Mouse (Mus musculus) testis, postnatal 10 days (tissue): ENCODE measurements around the gene Brcc3.

Source experiments
- DNase-seq: peaks from one replicate; pipeline ENCODE4 v3.0.0; 2021; ENCODE audit warnings: low spot score

Gene Brcc3

DNA sequence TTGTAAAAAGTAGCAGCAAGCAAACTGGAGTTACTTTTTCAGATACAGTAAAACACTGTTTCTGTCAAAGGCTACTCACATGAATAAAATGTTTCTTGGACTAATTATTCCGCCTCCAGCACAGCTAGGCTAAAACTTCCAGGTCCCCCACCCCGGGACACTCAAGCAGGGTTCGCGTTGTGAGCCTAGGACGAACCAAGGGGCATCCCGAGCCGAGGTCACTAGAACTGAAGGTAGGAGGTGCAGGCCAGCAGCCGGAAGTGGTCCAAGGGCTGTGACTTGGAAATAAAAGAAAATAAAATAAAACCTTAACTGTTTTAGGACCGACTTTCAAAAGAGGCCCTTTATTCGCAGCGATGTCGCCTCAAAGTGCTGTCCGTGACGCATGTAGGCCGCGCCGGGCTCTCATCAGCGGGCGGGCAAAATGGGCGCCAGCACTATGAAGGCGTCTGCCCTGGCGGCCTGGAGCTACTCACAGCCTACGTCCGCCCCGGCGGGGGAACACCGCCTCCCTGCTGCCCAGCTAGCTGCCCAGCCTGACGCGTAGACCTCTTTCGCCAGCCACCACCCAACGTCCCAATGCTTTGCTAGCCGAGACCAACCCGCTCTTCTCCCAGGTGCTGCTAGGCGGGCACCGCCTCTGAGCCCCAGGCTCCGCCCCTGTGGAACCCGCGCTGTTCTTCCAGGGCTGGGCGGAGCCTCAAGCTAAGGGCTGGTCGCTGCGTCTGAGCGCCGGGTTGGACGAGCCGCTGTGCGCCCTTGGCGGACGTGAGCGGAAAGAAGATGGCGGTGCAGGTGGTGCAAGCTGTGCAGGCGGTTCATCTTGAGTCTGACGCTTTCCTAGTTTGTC is at the start of gene Brcc3, which contains the start of the genes Cmc4 and Mtcp1:
Gene Brcc3 (plus strand): TSS at position 693 of the 850 bp plus-strand sequence.
Gene Cmc4 (minus strand): TSS at position 649 of the 850 bp plus-strand sequence.
Gene Mtcp1 (minus strand): TSS at position 653 of the 850 bp plus-strand sequence.
- peak; percentile 88 for DNase-seq

DNA sequence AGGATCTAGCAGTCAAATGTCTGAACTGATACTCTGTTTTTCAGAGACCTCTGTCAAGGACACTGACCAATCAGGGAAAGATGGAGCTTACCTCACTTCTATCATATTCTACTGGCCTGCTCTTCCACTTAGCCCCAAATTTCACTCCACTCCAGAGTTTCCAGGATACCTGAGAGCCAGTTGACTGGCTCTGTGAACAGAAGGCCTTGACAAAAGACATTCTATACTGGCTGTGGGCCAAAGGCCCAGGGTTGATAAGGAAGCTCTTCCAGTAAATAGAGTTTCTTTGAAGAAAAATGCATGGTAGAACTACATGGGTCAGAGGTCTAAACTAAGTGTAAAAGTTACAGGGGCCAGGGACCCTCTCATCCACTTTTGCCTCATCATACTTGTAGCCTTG is 46.2 kb upstream of the Brcc3 start:
- peak; percentile 38 for DNase-seq

DNA sequence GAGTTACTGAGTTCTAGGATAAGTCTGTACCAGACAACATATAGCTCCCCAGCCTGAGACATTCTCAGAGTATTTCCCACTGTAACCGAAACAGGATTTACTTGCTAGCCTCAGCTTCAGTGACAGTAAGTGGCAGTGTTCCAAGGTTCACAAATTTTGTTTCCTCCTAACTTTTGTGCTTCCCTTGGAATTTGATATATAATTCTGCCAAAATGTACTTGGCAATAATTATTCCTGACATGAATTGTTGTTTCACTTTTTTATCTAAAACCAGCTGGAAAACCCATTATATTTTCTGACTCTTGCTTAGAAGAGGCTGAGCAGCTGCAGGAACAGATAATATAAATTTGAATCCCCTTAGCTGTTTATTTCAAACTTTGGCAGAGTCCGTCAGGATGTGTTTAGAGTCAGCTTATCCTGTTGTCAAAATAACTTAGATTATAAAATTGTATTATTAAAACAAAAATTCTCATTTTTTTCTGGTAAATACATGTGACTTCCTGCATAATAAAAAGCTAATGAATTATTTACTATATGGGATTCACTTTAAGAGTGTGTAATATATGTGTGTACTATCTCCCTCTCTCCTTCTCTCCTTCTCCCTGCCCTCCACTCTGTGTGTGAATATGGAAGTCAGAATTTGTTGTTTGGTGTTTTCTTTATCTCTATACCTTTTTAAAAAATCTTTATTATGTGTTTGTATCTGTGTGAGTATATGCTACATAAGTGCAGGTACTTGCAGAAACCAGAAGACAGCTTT is 43.6 kb upstream of the Brcc3 start:
- no peak for DNase-seq

DNA sequence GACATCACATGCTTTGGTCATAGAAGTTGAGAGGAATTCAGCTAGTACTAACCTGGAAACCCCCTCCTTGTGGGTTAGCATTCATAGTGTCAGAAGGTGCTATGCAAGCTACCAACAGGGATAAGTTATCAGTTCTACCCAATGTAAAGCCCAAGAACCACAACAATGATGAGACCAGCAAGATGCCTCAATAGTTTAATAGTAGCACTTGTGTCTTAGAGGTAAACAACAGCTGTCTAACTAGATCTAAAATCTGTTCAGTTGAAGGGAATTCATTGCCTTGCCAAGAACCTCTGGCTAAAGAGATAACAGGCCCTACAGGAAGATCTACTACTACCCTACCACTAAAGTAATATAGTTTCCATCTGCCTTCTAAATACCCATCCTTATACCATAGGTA is 39.6 kb upstream of the Brcc3 start:
- DNase-seq, result no peak

DNA sequence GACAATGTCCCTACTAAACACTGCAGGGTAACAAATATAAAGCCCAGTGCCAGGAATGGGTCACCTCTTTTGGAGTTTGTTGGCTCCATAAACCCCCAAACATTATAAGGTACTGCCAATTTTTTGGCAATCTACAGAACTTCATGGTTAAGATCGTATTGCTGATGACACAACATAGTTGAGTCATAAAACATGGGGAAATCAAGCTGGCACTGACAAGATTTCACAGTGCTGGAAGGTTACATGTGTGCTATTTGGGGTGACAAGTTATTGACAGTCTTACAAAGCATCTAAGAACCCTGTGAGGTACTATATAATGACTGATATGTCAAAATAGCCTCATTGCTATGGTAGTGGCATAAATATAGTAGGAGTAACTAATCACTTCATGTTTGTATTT is 35.3 kb upstream of the Brcc3 start:
- no peak for DNase-seq

DNA sequence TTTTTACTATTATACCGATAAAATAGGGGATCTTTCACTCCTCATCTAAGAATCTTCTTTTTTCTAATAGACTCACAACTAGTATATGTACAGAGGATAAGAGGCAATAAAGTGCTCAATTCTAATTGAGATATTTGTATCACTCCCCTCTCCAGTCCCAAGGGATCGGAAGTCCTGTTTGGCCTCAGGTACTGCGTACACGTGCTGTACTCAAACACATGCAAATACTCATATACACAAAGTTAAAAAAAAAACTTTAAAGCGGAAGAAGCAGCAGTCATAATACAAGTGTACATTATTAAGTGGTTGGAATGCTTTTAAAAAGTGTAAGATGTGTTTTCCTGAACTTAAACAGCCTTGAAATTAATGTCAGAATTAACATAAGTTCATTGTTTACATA is 34.7 kb upstream of the Brcc3 start:
- no peak for DNase-seq

DNA sequence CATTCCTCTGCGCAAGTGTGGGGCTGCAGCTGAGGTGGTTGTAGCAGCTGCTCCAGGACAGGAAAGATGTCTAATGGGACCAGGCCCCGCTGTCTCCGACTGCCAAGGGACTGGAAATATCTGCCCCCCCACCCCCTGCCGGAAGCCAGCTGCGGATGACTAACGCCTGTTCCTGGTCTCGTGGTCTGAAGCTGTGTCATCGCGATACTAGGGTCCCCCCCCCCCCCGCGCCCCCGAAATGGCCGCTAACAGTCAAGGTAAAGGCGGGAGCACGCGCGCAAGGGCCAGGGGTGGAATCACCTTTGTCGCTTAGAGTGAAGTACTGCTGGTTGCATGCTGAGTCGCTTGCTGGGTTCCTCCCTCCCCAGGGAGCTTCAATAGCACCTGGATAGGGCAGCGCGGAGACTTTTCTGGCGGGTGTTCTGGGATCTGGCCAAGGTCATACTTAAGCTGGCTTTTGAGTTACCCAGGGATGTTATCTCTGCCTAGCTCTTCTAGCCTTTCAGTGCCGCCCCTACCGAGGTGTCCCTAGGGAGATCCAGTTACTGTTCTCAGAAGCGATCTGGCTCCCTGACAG is 34.1 kb upstream of the Brcc3 start, which contains the start of the genes Fundc2 and F8:
Gene Fundc2 (plus strand): TSS at position 205 of the 577 bp plus-strand sequence.
Gene F8 (minus strand): TSS at position 421 of the 577 bp plus-strand sequence.
- peak; percentile 78 for DNase-seq

DNA sequence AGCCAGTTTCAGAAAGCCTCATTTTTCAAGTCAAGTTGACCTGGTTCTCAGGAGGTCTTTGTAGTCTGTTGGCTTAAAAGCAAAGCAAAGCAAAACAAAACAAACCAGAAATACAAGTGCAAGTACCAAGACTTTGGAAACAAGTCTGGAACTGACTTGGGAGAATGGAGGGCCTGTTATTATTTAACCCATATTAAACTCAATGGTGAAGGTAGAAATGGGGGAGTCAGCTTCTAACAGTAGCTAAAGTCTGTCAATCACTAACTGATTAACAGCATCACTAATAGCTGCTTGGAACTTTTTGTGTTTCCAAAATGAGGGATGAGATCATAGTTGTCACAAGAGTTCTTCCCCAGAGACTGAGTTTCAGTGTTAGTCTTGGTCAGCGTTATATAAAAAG is 17.0 kb upstream of the Brcc3 start:
- DNase-seq, result no peak

DNA sequence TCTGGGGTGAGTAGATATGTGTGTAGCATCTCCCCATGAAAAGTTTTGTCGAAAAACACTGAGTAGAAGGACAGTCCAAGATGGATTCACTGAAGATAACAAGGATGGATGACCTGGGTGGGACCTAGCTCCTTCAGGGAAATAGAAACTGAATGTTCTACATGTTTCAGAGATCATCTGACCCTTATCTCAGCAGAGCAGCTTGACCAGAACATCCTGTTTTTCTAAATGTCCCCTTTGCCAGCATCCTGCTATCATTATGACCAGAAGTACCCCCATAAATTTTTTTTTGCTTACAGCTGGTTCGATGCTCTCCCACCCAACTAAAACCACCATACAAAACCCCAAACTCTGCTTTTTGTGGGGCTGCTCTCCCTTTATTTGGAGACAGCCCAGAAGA is 13.8 kb upstream of the Brcc3 start:
- DNase-seq, result no peak

DNA sequence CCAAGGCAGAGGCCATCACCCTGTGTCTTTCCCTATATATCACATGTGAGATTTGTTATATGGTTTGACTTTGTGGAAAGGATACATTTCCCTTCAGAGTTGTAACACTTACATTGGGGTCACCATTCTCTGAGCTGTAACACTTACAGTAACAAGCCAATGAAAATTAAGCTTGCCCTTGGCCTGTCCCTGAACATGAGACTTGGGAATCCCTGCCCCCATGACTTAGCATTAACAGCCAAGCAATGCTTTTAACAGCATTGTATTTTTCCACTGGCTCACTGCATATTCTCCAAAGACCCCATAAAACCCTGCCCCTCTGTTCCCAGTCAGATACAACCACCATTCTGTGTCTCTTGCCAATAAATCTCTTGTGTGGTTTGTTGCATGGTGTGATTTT is 13.1 kb upstream of the Brcc3 start:
- DNase-seq, result no peak

DNA sequence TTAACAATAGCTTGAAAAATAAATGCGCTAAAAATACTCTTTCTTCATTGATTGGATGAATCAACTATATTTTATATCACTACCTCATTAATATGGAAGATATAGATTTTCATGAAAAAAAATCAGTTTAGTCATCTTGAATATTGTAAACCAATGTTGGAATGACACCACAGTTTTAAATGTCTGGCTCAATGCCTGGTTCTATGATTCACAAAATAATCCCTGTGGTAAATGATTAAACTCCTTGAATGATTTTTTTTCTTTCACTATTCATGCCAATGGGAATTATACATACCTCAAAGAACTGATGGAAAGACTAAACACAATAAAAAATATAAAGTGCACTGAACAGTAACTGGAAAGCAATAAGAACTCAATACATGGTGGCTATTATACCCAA is 6.7 kb upstream of the Brcc3 start:
- no peak for DNase-seq

DNA sequence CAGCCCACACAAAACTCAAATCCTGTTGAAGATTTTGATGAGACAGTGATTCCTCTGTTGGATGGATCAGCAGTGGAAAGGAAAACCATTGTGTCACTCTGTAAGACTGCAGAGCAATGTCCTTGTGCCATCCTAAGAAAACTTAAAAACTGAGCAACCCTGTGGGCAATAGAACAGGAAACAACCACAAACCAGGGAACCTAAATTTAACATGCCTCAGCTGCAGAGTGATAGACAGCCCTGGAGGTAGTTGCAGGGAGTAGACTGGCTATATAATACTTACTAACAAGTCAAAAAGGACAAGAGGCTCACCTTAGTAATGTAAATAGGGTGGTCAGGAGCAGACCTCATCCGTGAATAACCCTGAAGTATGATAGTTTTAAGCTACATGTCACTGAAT is 38.2 kb downstream of the Brcc3 start:
- no peak for DNase-seq

DNA sequence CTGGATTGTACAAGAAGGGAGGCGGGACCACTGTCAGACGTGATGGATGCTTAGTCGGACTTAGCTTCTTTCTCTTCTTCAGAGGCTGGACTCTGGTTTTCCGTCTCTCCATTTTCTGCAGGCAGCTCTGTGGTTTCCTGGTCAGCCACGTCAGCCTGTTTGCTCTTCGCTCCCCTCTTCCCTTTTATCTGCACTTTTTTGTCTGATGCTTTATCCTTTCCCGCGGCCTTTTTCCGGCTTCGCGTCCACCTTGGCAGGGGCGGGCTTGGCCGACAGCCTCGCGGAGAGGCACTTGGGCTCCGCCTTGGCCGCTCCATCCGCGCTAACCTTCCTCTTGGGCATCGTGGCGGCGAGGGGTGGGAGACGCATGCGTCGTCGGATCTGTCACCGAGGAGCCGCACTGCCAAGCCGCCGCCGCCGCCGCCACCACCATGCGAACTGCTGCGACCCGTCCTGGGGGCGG is 58.8 kb downstream of the Brcc3 start:
- peak; percentile 65 for DNase-seq

DNA sequence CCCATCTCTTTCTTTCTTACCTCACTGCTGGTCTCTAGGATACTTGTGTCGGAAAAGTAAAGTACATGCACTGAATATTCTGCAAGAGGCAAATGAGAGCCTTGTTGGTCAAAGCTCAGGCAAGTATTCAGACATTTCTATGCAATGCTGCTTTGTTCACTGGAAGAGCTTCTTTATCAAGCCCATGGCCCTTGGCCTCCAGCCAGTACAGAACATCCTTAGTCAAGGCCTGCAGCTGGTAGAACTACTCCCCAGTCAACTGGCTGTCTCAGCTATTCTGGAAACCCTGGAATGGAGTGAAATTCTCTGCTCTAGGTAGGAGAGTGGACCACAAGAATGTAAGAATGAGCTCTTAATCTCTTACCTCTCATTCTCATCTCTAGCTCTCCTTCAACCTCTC is 73.5 kb downstream of the Brcc3 start:
- DNase-seq, result peak; percentile 50
